Mouse (Mus musculus) cerebellum, adult (tissue): ENCODE data around the gene Pik3r1.
A peak's percentile ranks its signal among the peaks of the same experiment; 100 is the strongest.

Experiments
- ATAC-seq: cut with Nextera tagmentation; 2 replicates; pipeline ENCODE4 v1.9.2; 2017; ENCODE audit warnings: mild to moderate bottlenecking, moderate library complexity, mixed read lengths; ENCODE audit not compliant: insufficient number of reproducible peaks, low FRiP score, low TSS enrichment

Gene Pik3r1

DNA sequence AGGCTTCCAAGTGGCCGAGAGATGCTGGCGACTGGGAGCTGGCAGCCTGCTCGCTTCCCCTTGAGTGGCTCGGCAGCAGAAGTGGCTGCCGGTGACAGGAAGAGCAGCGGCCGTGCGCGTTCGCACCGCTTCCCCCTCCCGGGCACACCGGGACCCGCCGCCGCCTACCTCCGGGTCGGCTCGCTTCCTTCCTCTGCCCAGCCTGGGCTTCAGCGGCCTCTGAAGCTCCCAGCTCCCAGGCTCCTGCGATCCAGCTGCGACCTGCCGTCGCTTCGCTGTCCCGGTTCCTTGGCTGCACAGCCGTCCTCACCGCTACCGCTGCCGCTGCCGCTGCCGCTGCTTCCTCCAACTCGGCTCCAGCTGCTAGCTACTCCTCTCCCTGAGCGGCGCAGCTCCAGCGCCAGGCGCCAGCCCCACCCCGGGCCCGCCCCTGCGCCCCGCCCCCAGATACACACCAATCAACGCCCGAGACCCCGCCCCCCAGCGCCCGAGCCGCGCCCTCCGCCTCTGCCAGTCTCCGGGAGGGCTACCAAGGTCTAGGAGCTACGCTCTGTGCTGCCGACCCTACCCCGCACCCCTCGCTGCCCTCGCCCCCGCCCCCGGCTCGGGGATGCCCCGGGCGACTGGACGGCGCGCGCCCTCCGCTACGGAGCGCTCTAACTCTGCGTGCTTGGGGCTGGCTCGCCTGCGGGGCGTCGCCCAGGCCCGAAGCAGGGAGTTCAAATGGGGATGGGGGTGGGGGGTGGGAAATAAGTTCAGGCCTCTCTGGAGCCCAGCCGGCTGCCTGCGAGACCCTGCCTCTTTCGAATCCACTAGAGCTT lies at the start of gene Pik3r1:
Gene Pik3r1 (minus strand): TSS at position 409 of the 821 bp plus-strand sequence.
- ATAC-seq = peak; percentile 82

- ATAC-seq = 0 out of 2 replicates have a peak, but pooled peaks have one; percentile 20
Observed at GRCm38 (mm10) chr13:101813267-101813900, 45.4 kb upstream of the Pik3r1 start.

DNA sequence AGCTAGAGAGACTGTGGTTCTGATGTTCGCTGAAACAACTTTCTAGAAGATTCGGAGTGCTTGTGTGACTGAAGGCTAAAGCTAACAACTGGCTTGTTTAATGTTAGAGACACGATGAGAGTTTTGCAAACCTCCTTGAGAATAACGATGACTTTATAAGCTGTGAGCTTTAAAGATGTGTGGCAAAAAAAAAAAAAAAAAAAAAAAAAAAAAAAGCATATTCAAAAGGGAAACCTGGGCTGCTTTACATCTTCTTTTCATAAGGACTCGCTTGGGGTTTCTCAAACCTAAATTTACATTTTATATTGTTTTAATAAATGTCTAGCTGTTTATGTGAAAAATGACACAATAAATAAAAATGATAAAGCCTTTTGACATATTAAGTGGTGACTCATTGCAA lies 44.3 kb upstream of the Pik3r1 start:
- no peak for ATAC-seq

DNA sequence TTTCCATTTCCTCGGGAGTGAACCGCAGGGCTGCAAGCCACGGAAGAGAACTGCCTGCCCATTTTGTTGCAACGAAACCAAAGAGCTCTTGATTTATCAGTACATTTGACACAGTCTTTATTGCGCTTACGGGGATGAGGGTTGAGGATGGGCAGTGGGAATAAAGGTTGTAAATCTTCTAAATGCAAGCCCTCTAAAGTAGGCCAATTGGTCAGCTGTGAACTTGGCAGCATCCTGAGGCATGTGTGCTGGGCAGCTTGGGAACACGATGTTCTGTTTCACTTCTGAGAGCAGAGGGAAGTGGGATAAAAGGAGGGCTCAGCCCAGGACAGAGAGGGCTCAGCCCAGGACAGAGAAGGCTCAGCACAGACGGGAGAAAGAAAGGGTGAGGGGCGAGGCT lies 43.9 kb upstream of the Pik3r1 start:
- 0 out of 2 replicates have a peak, but pooled peaks have one; percentile 58 for ATAC-seq

DNA sequence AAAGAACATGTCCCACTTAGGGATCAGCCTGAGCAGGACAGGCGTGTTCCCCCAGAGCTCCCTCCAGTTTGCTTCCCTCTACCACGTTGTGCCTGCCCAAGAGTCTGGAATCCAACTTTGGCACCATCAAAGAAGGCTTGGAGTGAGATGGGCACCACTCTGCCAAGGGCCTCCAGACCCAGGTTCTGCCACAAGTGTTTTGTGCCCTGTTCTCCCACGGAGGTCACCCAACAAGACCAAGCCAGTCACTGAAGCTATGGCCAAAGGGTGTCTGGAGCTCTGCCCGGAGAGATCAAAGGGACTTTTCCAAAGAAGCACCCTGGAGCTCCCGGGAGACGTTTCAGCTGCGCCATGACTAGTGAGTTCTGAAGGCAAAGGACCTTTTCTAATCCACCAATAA lies 42.6 kb upstream of the Pik3r1 start:
- no peak for ATAC-seq

DNA sequence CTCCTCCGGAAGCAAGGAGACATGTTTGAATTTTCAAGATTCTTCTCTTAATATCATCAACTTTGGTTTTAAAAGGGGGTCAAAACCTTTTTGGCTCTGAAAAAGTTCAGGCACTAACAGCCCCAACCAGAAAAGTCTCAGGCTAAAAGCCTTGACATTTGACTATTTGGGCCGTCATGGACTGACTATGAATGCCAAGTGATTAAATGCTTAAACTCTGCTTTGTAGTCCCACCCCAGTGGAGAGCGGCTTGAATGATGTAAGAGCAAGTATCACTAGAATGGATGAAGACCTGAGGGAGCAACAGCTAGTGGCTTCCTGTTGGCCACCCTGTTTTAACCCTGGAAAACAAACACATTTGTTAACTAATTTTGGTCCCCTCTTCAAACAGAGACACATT lies 41.8 kb upstream of the Pik3r1 start:
- ATAC-seq = no peak

GRCm38 (mm10) chr13:101805559-101806091 lies 37.6 kb upstream of the Pik3r1 start:
- ATAC-seq = no peak

DNA sequence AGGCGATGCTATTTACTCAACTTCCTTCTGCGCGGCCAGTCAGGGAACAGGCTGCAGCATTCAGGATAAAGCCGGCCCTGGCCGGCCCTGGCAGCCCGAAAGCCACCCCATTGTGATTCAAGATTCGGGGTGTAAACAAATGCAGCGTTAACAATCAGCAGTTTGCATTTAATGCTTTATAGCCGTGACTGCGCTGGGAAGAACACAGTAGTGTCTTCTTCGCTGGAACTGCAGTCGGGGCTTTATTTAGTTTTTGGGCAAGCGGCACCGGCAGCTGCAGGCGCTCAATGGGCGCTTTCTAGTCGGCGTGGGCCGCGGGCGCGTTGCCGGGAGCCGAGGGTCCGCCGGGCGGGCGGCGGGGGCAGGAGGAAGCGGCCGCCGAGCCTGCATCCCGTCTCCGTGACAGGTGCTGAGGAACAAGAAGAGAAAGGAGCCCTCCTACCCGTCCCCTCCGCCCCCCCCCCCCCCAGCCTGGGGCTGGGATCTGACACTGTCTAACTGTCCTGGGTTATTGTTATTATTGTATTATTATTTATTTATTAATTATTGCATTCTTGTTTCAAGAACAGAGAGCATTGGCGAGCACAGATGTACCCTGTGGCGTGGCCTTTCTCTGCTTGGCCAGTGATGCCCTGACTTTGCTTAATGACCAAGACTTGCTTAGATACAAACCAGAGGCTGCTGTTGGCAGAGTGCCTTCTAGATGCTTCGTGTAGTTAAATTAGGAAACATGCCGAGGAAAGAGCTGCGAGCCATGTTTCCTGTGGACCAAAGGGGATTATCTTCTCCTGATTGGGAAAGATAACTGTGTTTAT lies 33.6 kb upstream of the Pik3r1 start:
- peak; percentile 73 for ATAC-seq

DNA sequence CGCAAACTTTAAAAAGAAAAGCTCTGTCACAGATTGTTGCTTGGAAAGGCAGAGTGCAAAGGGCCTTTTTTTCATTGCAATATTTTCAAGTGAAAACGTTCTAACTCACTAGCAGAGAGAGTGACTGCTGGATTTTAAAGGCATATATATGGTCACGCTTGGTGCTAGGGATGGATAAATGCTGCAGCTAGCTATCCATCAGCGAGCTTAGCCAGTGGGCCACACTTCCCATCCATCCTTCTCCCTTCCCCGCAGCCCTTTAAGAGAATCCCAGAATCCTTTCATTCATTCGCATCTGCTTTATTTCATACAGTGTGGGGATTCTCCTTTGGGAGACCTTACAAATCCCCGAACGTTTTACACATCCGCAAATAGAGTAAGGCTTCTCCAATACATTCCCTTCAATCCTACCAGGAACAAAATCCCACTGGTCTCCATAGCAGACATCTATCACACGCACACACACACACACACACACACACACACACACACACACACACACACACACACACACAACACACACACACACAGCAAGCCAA lies 32.9 kb upstream of the Pik3r1 start:
- peak; percentile 27; the same call in 1 of the 2 replicates for ATAC-seq

DNA sequence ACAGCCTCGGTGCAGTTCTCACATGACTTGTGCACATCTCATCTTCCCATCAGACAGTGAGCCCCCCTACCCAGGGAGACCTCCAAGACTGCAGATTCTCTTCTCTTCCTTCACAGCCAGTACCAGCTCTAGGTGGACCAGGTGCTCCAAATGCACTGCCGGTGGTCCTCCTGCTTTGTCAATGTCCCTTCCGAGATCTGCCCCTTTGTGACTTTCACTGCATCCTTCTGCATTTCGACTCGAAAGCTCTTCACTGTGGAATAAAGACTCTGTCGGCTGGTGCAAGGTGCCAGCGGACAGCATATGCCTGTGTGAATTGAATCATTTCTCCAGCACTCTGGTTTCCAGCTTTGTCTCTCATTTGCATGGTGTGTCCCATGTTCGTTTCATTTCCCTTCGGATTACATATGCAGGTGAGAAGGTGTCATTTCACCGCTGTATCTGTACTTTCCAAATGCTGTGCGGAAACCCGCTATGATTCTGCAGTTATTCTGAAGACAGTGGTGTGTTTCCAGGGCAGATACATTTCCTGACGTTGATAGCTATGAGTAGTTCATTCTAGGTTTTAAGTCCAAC lies 32.1 kb upstream of the Pik3r1 start:
- ATAC-seq = no peak

GRCm38 (mm10) chr13:101799318-101799717 lies 31.3 kb upstream of the Pik3r1 start:
- ATAC-seq = no peak

GRCm38 (mm10) chr13:101798522-101798921 lies 30.5 kb upstream of the Pik3r1 start:
- ATAC-seq = no peak

DNA sequence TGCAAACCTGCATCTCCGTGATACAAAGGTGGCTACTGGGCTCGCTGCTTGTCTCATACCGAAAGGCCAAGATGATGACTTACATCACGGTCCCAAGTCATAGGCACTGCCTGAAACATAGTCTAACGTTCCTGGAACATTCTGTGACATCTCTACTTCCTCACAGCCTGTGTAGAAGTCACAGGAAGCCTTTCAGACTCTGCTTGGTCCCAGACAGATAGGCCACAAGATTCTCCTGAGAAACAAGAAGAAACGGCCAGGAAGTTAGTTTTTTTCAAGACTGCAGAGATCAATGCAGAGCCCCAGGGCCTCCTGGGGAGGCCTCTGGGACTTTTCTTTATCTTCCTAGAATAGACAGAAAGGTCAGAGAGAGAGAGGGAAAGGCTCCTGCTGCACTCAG lies 29.0 kb upstream of the Pik3r1 start:
- ATAC-seq = no peak

- ATAC-seq = no peak
Observed at GRCm38 (mm10) chr13:101785705-101786104, 17.7 kb upstream of the Pik3r1 start.

DNA sequence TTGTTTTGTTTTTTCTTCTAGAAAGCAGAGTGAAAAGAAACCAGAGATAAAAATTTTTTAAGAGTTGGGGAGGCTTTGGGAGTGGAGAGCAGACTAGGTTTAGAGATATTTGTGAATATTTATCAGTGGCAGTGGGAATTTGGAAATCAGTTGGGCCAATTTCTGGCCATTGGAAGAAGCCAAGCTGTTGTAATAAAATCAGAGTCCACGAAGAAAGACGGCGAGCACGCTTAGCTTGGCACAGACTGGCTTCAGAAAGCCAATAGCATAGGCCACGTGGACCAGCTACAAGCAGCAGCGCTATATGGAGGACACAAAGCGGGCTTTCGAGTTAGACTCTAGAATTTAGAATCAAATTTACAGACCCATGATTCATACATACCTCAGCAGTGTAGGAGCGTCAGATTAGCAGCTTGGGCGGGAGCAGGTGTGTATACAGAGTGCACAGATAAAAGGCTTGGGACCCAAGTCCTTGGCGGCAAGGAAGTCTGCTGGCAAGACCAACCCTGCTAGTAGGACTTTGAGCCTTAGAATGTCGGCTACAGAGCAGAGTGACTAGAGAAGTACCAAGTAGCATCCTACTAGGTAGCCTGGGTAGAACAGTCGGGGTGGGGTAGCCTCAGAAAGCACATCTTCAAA lies 16.8 kb upstream of the Pik3r1 start:
- no peak for ATAC-seq

GRCm38 (mm10) chr13:101779011-101779410 lies 11.0 kb upstream of the Pik3r1 start:
- no peak for ATAC-seq

DNA sequence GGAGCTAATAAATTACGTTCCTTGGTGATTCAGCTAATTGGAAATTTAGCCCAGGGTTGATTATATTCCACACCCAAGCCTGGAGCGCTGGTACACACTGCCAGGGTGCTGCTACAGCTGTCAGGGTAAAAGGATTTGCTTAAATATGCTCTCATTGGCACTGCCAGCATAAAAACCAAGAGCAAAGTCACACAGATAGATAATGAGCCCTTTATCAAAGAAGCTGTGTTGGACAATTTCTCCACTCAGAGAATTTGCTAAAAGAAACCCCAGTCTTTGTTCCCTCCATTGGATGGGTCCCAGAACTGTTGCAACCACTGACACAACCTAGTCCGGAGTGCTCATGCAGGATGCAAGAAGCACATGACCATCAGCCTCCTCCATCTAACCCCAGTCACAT lies 9.8 kb upstream of the Pik3r1 start:
- no peak for ATAC-seq

GRCm38 (mm10) chr13:101771071-101771470 lies 3.1 kb upstream of the Pik3r1 start:
- no peak for ATAC-seq

DNA sequence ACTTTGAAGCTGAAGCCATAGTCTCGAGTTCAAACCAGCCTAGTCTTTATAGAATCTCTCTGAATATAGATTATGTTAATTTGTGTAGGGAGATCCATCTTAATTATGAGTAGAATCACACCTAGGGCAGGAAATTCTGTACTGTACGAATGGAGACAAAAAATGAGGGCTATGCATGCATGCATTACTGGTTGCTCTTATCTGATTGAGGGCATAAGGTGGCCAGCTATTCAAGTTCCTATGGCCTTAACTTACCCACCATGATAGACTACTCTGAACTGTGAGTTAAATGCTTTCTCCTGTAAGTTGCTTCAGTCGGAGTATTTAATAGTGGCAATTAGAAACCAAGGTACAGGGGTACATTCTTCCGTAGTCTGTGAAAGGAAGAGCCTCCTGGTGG lies 1.9 kb upstream of the Pik3r1 start:
- ATAC-seq = no peak

- peak; percentile 81 for ATAC-seq
Observed at GRCm38 (mm10) chr13:101768630-101768991, 594 bp upstream of the Pik3r1 start.
